Mouse (Mus musculus) thymus, adult 18-20 months (tissue): ENCODE data around the gene Zfp444.
A peak's percentile ranks its signal among the peaks of the same experiment; 100 is the strongest.

ENCODE experiments used
- DNase-seq, 2 experiments: peaks; one replicate each; pipeline ENCODE4 v3.0.0; 2022; ENCODE audit warnings: mixed read lengths in 2 of 2

The Zfp444 gene

DNA sequence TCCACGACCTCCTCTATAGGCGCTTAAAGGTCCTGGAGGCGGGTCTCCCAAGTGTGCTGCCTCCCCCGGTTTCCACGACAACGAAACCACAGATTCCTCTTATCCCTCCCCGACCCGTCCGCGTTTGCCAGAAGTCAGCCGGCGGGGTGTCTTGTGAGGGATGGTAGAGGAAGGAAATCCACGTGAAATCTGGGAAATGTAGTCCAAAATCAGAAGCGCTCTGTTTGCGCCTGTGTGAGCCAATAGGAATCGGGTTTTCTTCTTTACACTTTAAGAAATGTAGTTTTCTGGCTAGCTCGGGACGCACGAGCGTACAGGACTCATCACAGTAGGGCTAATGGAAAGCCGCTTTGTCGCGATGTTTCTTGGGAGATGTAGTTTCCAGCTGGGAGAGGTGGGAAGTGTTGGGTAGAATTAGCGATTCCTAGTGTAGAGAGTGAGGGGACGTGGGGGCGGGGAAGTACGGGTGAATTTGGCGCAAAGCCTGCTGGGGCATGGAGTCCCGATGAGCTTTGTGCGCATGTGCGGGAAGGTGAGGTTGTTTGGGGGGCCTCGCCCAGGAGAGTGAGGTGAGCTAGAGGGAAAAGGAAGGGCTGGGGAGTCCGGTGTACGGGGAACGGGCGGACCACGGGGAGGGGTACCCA is at the start of gene Zfp444:
Gene Zfp444 (plus strand): TSS at position 221 of the 644 bp plus-strand sequence.
- peak; percentile 93 to 97 for DNase-seq

DNA sequence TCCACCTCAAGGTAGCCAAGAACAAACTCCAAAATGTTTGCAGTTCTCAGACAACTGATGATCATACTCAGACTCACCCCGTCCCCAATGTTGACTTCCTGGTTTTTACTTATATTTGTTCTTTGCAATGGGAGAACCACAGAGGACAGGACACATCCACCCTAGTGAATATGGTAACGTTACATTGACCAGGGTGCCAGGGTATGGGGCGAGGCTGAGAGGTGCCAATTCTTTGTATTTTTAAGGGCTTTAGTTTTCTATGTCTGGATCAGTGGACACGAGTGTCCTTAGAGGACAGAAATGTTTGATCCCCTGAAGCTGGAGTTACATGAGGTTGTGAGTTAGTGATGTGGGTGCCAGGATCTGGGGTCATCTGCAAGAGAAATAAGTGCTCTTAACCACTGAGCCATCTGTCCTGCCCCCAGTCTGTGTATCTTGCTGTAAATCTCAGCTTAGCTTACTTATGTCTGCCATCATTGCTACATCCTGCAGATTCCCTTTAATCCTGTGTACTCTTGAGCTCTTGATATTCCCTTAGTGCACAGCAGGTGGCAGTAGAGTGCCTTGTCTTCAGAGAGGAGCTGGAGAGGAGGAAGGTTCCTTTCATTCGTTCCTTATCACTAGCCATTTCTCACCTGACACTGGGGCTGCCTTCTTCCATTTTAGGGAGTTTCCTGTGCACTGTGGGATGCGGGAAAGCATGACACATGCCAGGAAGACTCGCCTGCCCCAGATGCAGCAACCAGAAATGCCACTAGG is 45.2 kb upstream of the Zfp444 start:
- DNase-seq, result peak; percentile 37 to 67

DNA sequence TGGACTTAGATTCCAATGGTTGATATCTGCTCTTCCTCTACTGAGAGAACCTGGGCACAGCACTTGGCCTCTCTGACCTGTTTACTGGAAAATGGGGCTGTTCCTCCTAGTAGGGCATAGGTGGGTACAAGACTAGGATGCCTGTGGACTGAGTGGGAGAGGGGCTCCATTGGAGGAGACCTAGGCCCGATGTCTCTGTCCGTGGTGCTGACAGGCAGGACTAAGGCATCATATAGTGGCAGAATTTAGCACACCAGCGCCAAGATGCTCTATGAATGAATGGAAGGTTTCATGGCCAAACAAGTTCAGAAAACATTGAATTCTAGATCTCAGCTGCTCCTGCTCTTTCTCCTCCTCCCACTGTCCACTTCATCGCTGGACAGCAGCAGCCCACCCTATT is 41.7 kb upstream of the Zfp444 start:
- DNase-seq, result no peak

DNA sequence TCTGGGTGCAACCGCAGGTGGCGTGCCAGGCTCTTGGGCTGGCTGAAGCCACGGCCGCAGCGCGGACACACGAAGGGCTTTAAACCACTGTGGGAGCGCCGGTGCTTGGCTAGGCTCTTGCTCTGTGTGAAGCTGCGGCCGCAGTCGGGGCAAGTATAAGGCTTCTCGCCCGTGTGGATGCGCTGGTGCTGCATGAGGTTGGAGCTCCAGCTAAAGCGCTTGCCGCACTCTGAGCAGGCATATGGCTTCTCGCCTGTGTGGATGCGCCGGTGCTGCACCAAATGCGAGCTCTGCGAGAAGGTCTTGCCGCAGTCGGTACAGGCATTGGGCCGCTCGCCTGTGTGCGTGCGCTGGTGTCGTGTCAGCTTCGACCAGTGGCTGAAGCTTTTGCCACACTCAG is 39.4 kb upstream of the Zfp444 start:
- no peak for DNase-seq

DNA sequence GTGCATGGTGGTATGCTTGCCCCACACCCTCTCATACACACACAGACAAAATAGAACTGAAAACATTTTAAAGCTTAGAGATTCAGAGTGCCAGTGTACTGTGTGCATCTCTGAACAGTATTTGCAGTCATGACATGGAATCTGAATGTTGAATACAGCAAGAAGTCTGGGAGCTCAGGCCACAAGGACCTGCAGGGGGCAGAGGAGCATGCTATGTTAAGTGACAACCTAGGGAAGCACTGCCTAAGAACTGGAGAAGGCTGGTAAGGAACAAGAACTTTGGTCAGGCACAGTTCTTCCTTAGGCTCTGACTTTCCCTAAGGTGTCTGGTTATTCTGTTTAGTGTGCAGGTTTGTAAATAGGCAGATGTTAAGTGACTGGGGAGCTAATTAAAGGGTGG is 35.5 kb upstream of the Zfp444 start:
- DNase-seq, result no peak

DNA sequence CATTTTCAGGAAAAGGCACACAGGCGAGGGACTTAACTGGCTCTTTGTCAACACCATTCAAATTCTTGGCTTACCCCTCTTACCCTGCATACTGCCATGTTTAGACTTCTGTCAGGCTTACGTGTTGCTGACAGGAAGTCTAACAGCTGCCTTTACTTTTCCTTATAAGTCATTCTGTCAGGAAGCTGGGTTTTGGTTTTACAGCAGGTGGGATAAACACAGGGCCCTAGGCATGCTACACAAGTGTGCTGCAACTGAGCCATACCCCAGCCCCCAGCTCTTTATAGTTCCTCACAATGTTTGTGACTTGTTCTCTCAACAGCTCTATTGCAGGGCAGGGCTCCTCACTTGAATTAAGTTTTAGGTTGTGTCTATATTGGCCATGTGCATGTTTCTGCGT is 32.7 kb upstream of the Zfp444 start:
- DNase-seq, result no peak

DNA sequence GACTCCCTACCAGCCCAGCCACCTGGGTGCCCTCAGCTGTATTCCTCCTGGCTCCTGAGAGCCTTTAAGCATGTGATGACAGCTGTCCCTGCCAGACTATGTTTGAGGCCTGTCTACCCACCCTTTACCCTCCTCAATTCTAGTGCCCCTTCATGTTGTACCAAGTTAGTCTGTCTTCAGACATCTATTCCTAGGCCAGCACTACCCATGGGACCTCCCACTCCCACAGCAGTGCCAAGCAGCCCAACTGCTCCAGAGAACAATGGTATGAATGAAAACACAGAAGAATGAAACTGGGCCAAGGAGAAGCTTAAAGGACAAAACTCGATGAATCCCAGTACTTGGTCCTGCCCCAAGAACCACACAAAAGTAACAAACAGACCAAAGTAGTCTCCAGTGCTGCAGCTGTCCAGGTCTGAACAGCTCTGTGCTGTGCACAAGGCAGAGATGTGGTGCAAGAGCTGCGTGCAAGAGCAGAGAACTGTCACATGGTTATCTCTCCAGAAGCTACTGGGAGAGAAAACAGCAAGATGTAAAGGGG is 28.0 kb upstream of the Zfp444 start:
- DNase-seq, result no peak

DNA sequence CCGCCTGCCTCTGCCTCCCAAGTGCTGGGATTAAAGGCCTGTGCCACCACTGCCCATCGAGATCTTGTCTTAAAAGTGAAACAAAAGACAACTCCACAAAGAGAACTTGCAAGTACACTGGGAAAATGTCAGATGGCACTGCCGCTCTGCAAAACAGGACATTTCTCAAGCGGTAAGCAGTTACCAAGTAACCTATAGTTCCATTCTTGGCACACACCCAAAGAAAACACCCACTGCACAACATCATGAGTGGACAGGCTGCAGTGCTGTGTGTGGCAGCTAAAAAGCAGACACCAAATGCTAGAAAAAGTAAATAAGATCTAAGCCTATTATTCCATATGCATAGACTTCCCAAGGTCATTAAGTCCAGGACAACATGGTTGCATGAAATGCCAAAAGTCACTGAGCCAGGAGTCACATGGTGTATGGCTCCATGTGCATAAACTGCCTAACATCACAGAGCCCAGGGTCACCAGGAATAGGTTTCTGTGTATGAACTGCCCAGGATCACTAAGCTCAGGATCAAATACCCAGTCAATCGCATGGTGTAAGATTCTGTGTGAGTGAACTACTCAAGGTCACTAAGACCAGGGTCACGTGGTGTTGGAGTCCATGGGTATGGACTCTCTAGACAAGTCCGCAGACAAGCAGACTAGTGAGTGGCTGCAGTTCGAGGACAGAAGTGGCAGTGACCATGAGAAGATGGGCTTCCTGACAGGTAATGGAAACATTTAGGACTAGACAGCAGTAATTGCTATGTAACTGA is 26.4 kb upstream of the Zfp444 start:
- DNase-seq, result no peak

DNA sequence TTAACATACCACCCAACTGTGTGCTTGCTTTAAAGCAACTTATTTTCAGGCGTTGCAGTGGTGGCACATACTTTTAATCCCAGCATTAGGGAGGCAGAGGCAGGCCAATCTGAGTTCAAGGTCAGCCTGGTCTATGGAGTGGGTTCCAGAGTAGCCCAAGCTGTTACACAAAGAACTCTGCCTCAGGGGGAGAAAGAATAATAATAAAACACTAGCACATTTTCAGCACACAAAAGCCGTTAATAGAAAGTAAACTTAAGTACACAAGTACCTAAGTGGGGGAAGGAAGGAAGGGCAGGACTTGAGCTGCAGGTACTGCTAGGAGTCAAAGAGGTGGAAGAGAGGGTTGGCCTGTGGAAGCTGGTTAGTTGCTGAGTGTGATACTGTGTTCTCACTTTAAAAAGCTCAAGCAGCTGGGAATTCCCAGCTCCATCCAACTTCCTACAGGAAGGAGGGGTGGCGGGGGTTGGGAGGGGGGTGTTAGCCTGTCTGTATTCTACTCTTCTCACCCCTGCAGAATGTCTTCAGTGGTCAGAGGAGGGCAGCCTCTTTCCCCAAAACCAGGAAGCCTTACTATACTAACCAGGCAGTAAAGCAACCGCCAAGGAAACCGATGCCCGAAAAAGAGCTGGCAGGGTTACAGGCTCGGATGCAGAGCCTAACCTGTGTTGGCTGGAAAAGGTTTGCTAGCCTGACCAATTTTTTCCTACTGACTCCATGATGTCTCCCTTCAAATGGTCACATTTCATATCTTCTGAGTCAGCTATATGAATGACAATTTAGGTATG is 25.6 kb upstream of the Zfp444 start:
- no peak for DNase-seq

DNA sequence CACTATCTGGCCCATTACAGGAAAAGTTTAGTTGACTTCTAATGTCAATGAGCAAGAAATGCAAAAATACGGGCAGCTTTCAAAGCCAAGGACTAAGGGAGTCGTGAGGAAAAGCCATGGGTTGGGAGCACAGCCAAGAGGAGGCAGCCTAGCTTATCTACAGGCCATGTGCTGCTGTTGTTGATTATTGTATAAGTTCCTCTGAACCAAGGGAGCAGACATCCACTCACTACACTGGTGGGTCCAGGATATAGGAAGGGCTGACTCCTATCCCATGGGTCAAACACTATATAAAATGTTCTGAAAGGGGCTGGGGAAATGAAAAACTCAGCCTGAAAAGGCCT is 25.1 kb upstream of the Zfp444 start:
- DNase-seq, result no peak

DNA sequence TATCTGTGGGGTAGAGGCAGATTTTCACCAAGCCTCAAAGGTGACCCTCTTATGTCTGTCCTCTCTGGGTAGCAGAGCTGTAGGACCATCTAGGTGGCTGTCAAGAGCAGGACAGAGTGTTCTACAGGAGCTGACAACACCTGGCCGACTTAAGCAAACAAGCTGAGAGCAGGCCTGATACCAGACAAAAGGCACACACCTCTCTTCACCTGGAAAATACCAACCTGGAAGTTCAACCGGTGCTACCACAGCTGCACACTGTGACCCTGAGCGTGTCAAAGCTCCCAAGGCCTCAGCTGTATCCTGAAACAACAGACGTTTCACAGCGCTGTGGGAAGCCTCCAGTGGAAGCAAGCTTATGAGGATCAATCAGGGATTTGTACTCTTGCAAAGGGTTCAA is 24.3 kb upstream of the Zfp444 start:
- DNase-seq, result no peak

DNA sequence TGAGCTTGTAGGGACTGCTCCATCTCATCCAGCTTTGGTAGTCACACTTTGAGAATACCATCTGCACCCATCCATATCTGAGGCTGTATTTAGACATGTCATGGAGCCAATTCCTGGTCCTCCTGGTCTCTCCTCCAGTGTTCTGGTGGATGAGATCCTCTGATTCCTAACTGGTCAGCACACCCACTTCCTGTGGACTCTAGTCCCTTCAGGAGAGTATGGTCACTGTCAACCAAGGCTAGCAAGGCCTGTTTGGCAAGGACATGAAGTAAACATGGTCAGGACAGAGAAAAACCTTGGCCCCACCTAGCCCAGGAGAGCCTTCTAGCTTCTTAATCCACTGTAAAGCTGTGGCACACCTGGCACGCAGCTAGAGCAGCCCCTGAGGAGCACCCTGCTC is 20.8 kb upstream of the Zfp444 start:
- DNase-seq, result no peak

DNA sequence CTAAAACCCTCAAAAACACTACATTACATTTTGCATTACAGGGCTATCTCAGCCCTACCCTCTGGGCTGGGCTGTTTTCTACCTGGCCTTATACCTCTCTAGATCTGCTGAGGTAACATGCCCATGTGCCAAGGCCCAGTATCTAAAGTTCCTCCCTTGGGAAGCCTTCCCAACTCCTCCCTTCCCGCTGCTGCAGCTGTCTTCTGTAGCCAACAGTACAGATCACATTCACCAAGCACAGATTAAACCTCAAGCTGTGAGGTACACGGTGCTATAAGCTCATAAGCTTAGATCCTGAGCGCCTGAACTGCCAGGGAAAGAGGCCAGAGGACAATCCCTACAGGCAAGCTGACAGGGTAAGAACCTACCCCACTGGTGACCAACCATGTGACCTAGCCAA is 20.0 kb upstream of the Zfp444 start:
- no peak for DNase-seq

DNA sequence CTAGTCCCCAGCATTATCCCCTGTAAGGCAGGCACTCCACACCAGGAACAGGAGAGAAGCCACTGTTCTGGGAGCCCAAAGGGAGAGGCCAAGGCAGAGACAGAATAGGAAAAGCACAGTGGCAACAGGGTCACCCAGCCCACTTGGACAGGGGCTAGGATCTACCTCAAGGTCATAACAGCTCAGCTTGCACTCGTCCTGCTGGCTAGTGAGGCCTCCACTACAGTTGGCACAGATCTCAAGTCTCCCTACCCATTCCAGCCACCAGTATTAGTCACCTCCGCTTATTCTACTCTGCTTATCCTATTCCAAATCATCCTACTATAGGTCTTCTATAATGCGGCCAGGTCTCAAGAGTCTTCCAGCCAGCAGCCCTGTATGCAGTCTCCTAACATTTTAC is 18.9 kb upstream of the Zfp444 start:
- DNase-seq, result no peak

DNA sequence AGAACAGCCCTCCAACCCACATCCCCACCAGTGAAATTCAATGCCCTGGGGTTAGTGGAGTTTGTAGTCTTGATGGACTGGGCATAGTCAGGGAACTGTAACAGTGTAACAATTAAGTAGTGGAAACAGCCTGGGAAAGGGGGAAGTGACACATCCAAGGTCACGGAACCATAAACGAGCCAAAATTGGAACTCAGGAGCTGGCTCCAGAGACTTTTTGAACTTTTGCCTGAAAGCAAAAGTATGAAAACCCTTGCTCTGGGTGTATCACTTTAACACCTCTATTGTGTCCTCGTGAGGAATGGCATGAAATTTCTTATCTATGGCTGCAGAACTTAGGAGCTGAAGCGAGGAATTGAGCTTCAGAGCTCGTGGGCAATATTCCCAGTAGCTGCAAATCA is 17.9 kb upstream of the Zfp444 start:
- DNase-seq, result no peak

DNA sequence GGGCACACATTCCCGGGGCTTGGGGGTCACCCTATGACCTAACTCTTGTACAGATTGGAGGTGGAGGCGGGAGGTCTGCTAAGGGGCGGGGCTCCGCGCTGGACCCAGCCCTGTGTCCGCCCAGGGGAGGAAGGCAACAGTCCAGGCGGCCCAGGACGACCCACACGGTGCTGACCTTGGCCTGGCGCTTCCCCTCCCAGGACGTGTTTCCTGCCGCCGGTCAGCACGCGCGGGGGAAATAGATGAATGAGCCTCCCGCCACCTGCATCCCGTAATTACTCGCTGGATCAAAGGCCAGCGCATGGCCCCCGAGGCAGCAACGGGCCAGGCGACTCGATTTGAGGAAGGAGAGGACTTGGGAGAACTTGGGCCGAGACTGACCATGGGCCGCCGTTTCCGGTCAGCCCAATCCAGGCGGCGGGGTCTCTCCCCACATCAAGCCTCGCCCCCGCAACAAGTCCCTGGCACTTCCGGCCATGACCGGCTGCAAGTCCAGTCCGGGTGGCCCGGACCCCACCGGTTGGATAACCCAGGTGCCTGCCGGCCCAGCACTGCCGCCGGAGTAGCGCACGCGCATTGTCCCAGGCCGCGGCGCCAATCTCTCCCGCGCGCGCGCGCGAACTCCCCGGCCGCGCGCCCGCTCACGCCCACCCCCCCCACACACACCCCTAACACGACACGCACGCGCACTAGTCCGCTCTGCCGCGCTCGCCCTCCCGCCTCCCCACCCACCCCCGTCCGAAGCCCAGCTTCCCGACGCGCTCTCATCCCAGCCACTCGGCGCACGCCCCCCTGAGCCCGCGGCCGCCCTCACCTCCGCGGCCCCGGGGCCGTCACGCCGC is 16.8 kb upstream of the Zfp444 start:
- DNase-seq, result peak; percentile 66 to 73

DNA sequence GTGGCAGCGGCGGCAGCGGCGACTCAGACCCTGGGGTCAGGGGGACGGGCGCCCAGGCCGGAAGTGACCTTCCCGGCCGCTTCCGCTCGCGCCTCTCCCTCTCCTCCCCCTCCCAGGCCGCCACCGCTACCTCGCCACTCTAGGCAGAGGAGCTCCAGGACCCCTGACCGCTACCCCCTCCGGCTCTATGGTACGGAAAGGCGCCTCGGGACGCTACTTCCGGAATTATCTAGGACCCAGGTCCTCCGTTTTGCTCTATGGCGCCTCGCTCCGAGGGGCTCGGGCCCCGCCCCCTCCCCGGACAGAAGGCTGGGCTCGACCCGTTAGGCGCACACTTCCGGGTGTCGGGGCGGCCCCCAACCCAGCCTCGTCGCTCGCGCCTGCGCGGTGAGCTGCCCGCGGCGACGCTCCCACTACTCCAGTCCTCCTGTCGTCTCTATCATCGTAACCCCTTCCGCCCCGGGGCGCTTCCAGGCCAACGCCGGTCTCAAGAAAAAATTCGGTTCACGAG is 16.1 kb upstream of the Zfp444 start, which contains the start of gene Zfp787:
Gene Zfp787 (minus strand): TSS at position 97 of the 511 bp plus-strand sequence.
- peak; percentile 94 for DNase-seq

DNA sequence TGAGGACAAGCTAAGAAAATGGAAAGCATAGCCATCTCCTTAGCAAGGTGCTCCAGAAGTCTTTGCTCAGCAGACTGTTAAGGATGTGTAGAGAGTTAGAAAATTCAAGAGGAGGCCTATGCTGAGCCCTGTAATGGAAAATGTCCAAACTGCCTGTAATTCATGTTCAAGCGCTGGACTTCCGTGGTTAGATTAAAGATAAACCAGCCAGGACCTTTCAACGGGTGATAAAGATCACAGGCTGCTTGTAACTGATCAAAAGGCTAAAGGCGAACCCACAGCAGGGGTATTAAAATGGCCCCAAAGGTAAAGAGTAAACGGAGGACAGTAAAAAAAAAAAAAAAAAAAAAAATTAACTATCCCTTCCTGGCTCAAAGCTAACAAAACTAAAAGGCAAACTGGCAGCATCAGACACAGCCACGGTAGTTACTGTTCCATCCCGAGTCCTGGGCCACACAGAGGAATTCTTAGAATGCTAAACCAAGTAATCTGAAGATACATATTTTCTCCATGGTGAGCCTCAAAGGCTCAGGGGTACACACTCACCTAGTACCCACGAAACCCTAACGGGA is 15.0 kb upstream of the Zfp444 start:
- no peak for DNase-seq

DNA sequence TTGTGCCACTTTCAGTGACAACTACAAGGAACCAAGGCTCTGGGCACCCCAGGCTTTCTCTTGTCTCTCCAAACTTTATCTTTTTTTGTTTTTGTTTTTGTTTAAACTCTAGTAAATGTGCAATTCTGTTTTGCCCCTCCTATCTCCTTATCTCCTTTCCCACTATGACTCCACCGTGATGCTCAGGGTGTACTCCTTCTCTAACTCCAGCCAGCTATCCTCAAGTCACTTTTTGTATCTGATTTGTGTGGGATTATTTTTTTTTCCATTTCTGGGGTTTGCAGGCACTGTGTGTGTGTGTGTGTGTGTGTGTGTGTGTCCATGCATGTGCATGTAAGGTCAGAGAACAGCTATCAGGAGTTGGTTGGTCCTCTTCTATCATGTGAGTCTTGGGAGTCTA is 14.5 kb upstream of the Zfp444 start:
- no peak for DNase-seq

DNA sequence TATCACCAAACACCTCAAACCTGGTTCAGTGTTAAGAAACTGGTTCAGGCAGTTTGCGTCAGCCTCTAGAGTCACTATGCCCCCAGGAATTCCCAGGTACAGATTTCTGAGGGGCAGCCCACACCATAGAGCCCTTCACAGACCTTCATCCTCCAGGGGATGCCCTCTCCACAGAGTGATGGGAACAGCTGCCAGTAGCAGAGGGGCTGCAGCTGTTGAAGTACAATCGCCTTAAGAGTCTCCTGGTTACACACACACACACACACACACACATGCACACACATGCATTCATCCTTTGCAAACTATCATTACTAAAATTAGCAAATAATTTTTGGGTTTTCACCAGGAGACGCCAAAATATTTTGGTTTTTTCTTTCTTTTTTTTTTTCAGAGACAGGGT is 12.4 kb upstream of the Zfp444 start:
- DNase-seq, result no peak

DNA sequence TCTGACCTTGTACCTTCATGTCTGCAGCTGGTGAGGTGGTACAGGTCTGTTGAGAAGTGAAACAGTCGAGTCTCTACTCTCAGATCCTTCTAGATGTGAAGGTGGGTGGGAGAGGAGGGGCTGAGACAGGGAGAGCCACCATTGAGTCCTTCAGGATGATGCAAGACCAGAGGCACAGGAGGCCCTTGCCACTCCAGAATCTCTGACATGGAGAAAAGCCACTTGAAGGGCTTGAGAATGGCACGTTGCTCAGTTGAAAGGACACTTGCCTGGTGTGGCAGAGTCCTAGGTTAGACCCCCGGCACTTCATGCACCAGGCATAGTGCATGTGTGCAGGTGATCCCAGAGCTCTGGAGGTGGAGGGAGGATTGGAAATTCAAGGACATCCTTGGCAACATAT is 10.5 kb upstream of the Zfp444 start:
- DNase-seq, result no peak
